Mouse (Mus musculus) MEL (cell line): ENCODE data around the gene Pigs. TPM values are rescaled to one million over a fixed set of nuclear protein-coding genes. Genes with fewer than 3 reads are reported as not detected.

Experiments
- DNase-seq: peaks from one replicate; pipeline ENCODE4 v3.0.0; 2011; ENCODE audit warnings: low read depth, low spot score
- H3K27ac ChIP-seq: 2 replicates; pipeline ENCODE4 v1.5.1; 2012; ENCODE audit warnings: low read depth, mild to moderate bottlenecking, control low read depth, low read length, moderate library complexity; ENCODE audit not compliant: control insufficient read depth
- H3K27me3 ChIP-seq, 2 experiments: fragments of 150-350 bp in 1 of 2; sonication (generic) in 1 of 2; 2 replicates each; pipeline ENCODE4 v1.6.1; 2012; ENCODE audit warnings: low read length in 2 of 2, mild to moderate bottlenecking in 2 of 2, improper control_type of control experiment in 1 of 2, moderate library complexity in 1 of 2; ENCODE audit not compliant: insufficient read depth in 2 of 2, control insufficient read depth in 1 of 2
- H3K36me3 ChIP-seq, 2 experiments: 2 replicates each; pipeline ENCODE4 v1.6.1; 2012 to 2014; ENCODE audit warnings: low read length in 2 of 2, improper control_type of control experiment in 1 of 2, inconsistent platforms in 1 of 2, mild to moderate bottlenecking in 1 of 2; ENCODE audit not compliant: insufficient read depth in 2 of 2, control insufficient read depth in 1 of 2
- H3K4me1 ChIP-seq, 2 experiments: fragments of 150-350 bp in 1 of 2; sonication (generic) in 1 of 2; 2 replicates each; pipeline ENCODE4 v1.6.1; 2012; ENCODE audit warnings: low read length in 2 of 2, improper control_type of control experiment in 1 of 2, mild to moderate bottlenecking in 1 of 2; ENCODE audit not compliant: insufficient read depth in 2 of 2, control insufficient read depth in 1 of 2
- H3K4me3 ChIP-seq, 2 experiments: fragments of 150-350 bp in 1 of 2; sonication (generic) in 1 of 2; 2 replicates each; pipeline ENCODE4 v1.5.1; 2012; ENCODE audit warnings: low read depth in 2 of 2, low read length in 2 of 2, mild to moderate bottlenecking in 2 of 2, moderate library complexity in 2 of 2, control low read depth in 1 of 2, improper control_type of control experiment in 1 of 2; ENCODE audit not compliant: control insufficient read depth in 1 of 2, insufficient read depth in 1 of 2
- H3K79me2 ChIP-seq: 2 replicates; pipeline ENCODE4 v1.6.1; 2012; ENCODE audit warnings: mild to moderate bottlenecking, low read length, moderate library complexity; ENCODE audit not compliant: control insufficient read depth, poor library complexity, insufficient read depth
- H3K9ac ChIP-seq: 2 replicates; pipeline ENCODE4 v1.6.1; 2012; ENCODE audit warnings: low read depth, mild to moderate bottlenecking, control low read depth, low read length, moderate library complexity; ENCODE audit not compliant: control insufficient read depth, poor library complexity, severe bottlenecking
- H3K9me3 ChIP-seq: fragments of 150-350 bp; sonication (generic); replicated peaks from 2 replicates; pipeline ENCODE4 v1.6.1; 2012; ENCODE audit warnings: mild to moderate bottlenecking, low read length, improper control_type of control experiment, moderate library complexity; ENCODE audit not compliant: insufficient read depth
- BHLHE40 ChIP-seq: IDR thresholded peaks from 2 replicates; pipeline ENCODE4 v1.6.1; 2012; ENCODE audit warnings: low read depth, mild to moderate bottlenecking, inconsistent platforms, low read length, improper control_type of control experiment, borderline replicate concordance
- CTCF ChIP-seq, 3 experiments: IDR thresholded peaks in 2 of 3; conservative IDR thresholded peaks in 1 of 3; 2 replicates each; pipeline ENCODE4 v1.5.1; 2011 to 2012; ENCODE audit warnings: low read length in 3 of 3, low read depth in 2 of 3, mild to moderate bottlenecking in 2 of 3, improper control_type of control experiment in 1 of 3, inconsistent platforms in 1 of 3, mixed read lengths in 1 of 3, moderate library complexity in 1 of 3; ENCODE audit not compliant: control insufficient read depth in 1 of 3, insufficient read depth in 1 of 3, poor library complexity in 1 of 3, severe bottlenecking in 1 of 3
- E2F4 ChIP-seq: IDR thresholded peaks from 2 replicates; pipeline ENCODE4 v1.6.1; 2011; ENCODE audit warnings: low read depth, low read length, improper control_type of control experiment, borderline replicate concordance
- GABPA ChIP-seq: IDR thresholded peaks from 2 replicates; pipeline ENCODE4 v1.6.1; 2012; ENCODE audit warnings: low read depth, mild to moderate bottlenecking, inconsistent platforms, low read length, improper control_type of control experiment, moderate library complexity
- GATA1 ChIP-seq: IDR thresholded peaks from 2 replicates; pipeline ENCODE4 v1.6.1; 2011; ENCODE audit warnings: low read depth, low read length, improper control_type of control experiment
- HCFC1 ChIP-seq: IDR thresholded peaks from 2 replicates; pipeline ENCODE4 v1.6.1; 2012; ENCODE audit warnings: low read depth, mild to moderate bottlenecking, inconsistent platforms, low read length, improper control_type of control experiment, moderate library complexity
- JUND ChIP-seq: IDR thresholded peaks from 2 replicates; pipeline ENCODE4 v1.6.1; 2011; ENCODE audit warnings: low read depth, mild to moderate bottlenecking, improper control_type of control experiment, low read length
- KAT2A ChIP-seq: conservative IDR thresholded peaks from 2 replicates; pipeline ENCODE4 v1.6.1; 2012; ENCODE audit warnings: low read depth, low read length, improper control_type of control experiment, inconsistent platforms
- MAX ChIP-seq: IDR thresholded peaks from 2 replicates; pipeline ENCODE4 v1.6.1; 2011; ENCODE audit warnings: low read length, improper control_type of control experiment
- MAZ ChIP-seq: IDR thresholded peaks from 2 replicates; pipeline ENCODE4 v1.6.1; 2012; ENCODE audit warnings: low read depth, mild to moderate bottlenecking, inconsistent platforms, low read length, improper control_type of control experiment
- POLR2AphosphoS2 ChIP-seq: IDR thresholded peaks from 2 replicates; pipeline ENCODE4 v1.6.1; 2011; ENCODE audit warnings: low read length, improper control_type of control experiment
- RAD21 ChIP-seq: IDR thresholded peaks from 2 replicates; pipeline ENCODE4 v1.6.1; 2011; ENCODE audit warnings: mild to moderate bottlenecking, low read depth, low read length, improper control_type of control experiment
- SIN3A ChIP-seq: IDR thresholded peaks from 2 replicates; pipeline ENCODE4 v1.6.1; 2012; ENCODE audit warnings: low read length, improper control_type of control experiment, inconsistent platforms
- SMC3 ChIP-seq: IDR thresholded peaks from 2 replicates; pipeline ENCODE4 v1.6.1; 2011; ENCODE audit warnings: low read depth, low read length, improper control_type of control experiment
- TCF12 ChIP-seq: IDR thresholded peaks from 2 replicates; pipeline ENCODE4 v1.6.1; 2014; ENCODE audit warnings: low read depth, mild to moderate bottlenecking, inconsistent platforms, low read length, improper control_type of control experiment, moderate library complexity
- ZC3H11A ChIP-seq: IDR thresholded peaks from 2 replicates; pipeline ENCODE4 v1.6.1; 2012; ENCODE audit warnings: low read depth, mild to moderate bottlenecking, inconsistent platforms, low read length, improper control_type of control experiment
- ZKSCAN1 ChIP-seq: IDR thresholded peaks from 2 replicates; pipeline ENCODE4 v1.6.1; 2012; ENCODE audit warnings: low read depth, mild to moderate bottlenecking, inconsistent platforms, low read length, improper control_type of control experiment, moderate library complexity
- ZNF384 ChIP-seq: IDR thresholded peaks from 2 replicates; pipeline ENCODE4 v1.6.1; 2012; ENCODE audit warnings: low read depth, mild to moderate bottlenecking, inconsistent platforms, low read length, improper control_type of control experiment
- polyA plus RNA-seq, 2 experiments: library from polyadenylated mRNA; stranded (reverse) in 1 of 2; unstranded in 1 of 2; fragments of >175 nt in 1 of 2; fragments of >200 nt in 1 of 2; gene quantifications; 2 replicates each; pipeline versions ENCODE4 v1.2.1 to v1.2.4; 2012; ENCODE audit warnings: low replicate concordance in 2 of 2, low read depth in 1 of 2; ENCODE audit not compliant: insufficient read length in 2 of 2, insufficient read depth in 1 of 2, missing spikeins in 1 of 2
- total RNA-seq: library from RNA; depleted of rRNA; stranded (reverse); fragments of 300-350 nt; gene quantifications from 2 replicates; pipeline ENCODE4 v1.2.3, GENCODE M21; 2012

The Pigs gene
- total and polyA plus RNA-seq, 3 experiments, result 28.5 to 97.1 (median 51.2) TPM

- TF ChIP-seq KAT2A, result no peak
- TF ChIP-seq BHLHE40, result peak; percentile 92
- no peak for TF ChIP-seq MAX
- TF ChIP-seq E2F4, result no peak
- TF ChIP-seq GATA1, result peak; percentile 34; the same call in 1 of the 2 replicates
- TF ChIP-seq POLR2AphosphoS2, result no peak
- Histone ChIP-seq H3K27me3 (no peaks in the 10 kb centered on the region), H3K9ac (no peak overlapping the region), H3K4me1 (peaks cover 0 to 22% of the 10 kb centered on the region in 2 experiments; a peak in 2 of 4 replicates), H3K4me3 (no peak overlapping the region), H3K36me3 (peaks cover 0 to 2% of the 10 kb centered on the region in 2 experiments; a peak in 2 of 4 replicates), H3K27ac (no peak overlapping the region), H3K79me2 (no peaks in the 10 kb centered on the region), H3K9me3 (no peaks in the 10 kb centered on the region)
- peak; percentile 38 for DNase-seq
Observed at GRCm38 (mm10) chr11:78354905-78355304, 26.7 kb downstream of the Pigs start.

- Histone ChIP-seq H3K9me3 (no peaks in the 10 kb centered on the region), H3K9ac (no peak overlapping the region), H3K27ac (no peak overlapping the region), H3K27me3 (no peaks in the 10 kb centered on the region), H3K79me2 (no peaks in the 10 kb centered on the region), H3K4me3 (no peak overlapping the region), H3K36me3 (peaks cover 0 to 2% of the 10 kb centered on the region in 2 experiments; a peak in 2 of 4 replicates), H3K4me1 (peaks cover 0 to 23% of the 10 kb centered on the region in 2 experiments; a peak in 2 of 4 replicates)
- peak; percentile 80 for DNase-seq
- TF ChIP-seq JUND, result peak; percentile 41; the same call in 1 of the 2 replicates
- TF ChIP-seq ZC3H11A, result peak; percentile 47; the same call in 1 of the 2 replicates
- peak; percentile 49; the same call in 1 of the 2 replicates for TF ChIP-seq ZNF384
- TF ChIP-seq GABPA, result no peak
- no peak; the same call in 1 of the 2 replicates for TF ChIP-seq MAZ
- peak; percentile 68 for TF ChIP-seq SMC3
- TF ChIP-seq HCFC1, result peak; percentile 44; the same call in 1 of the 2 replicates
- TF ChIP-seq ZKSCAN1, result no peak
- TF ChIP-seq TCF12, result 0 out of 2 replicates have a peak, but pooled peaks have one; percentile 11
- peak; percentile 90 to 97 (median 96) for TF ChIP-seq CTCF (IDR thresholded peaks at IDR 0.05 in 2 of 3, conservative IDR thresholded peaks at IDR 0.05 in 1 of 3; ENCODE audit: control insufficient read depth in 1 of 3, insufficient read depth in 1 of 3, low read depth in 2 of 3, low read length in 3 of 3, poor library complexity in 1 of 3, severe bottlenecking in 1 of 3)
- peak; percentile 38; the same call in 1 of the 2 replicates for TF ChIP-seq SIN3A
- TF ChIP-seq RAD21, result peak; percentile 74
Observed at GRCm38 (mm10) chr11:78355471-78356238, 27.4 kb downstream of the Pigs start.
